ENCODE assay signal across 11 mouse cellular contexts in genomic region chr4:142196626-142197025, GRCm38 (mm10). TPM values are rescaled to one million over a fixed set of nuclear protein-coding genes. Genes with fewer than 3 reads are reported as not detected.
DNase-seq lines count a peak whose midpoint lies in the region; ATAC-seq and TF ChIP-seq lines count a peak whose summit lies in the region.
"Had no signal": no experiment of that assay in that cellular context is flagged by ENCODE, and none has a peak within 500 bp of the region (broad histone marks: within the 10 kb centered on the region; RNA-seq: fewer than 3 reads in every experiment).

No protein-coding gene starts in this region.

- 0 out of 2 replicates have a peak, but pooled peaks cover 7% of the 10 kb centered on the region for H3K4me1 ChIP-seq in heart, postnatal 0 days (ENCODE audit: control insufficient read depth, insufficient read depth)
- peaks cover 10% of the 10 kb centered on the region; the same call in 1 of the 2 replicates for H3K4me1 ChIP-seq in heart, embryonic 12.5 days (replicated peaks)
- H3K4me1 ChIP-seq: forebrain, embryonic 12.5 days; liver, embryonic 13.5 days had no signal

- 49% methylated on average over 6 of the region's 6 CpGs for WGBS in heart, postnatal 0 days
- WGBS in heart, embryonic 12.5 days: 69% methylated on average over 6 of the region's 6 CpGs

- no peak overlapping the region for H3K27ac ChIP-seq in heart, postnatal 0 days (ENCODE audit: low read depth)
- no peak overlapping the region for H3K27ac ChIP-seq in heart, embryonic 12.5 days (ENCODE audit: poor library complexity, severe bottlenecking)
- H3K27ac ChIP-seq: forebrain, embryonic 12.5 days; heart, embryonic 10.5 days; liver, embryonic 13.5 days had no signal

- no peaks in the 10 kb centered on the region for H3K36me3 ChIP-seq in heart, postnatal 0 days (replicated peaks; ENCODE audit: control insufficient read depth, insufficient read depth, low read length)
- H3K36me3 ChIP-seq in heart, embryonic 12.5 days: no peaks in the 10 kb centered on the region
- H3K36me3 ChIP-seq: forebrain, embryonic 12.5 days; liver, embryonic 13.5 days had no signal

- no peak for TF ChIP-seq EP300 in heart, postnatal 0 days (IDR thresholded peaks at IDR 0.05; ENCODE audit: low read depth)

- TF ChIP-seq CTCF in heart, postnatal 0 days (IDR thresholded peaks at IDR 0.05; ENCODE audit: low read depth): peak; percentile 24; the same call in 1 of the 2 replicates

- no peak for DNase-seq in heart, postnatal 0 days (ENCODE audit: low spot score)
- DNase-seq in retina, postnatal 1 day: peak; percentile 31
- no peak for DNase-seq in retina, embryonic 14.5 days (ENCODE audit: low spot score)
- DNase-seq in kidney, adult 9 months: peak; percentile 94
- DNase-seq in spleen, postnatal 14 days (ENCODE audit: low spot score in 2 of 2): no peak
- no peak for DNase-seq in gastrocnemius, postnatal 4 days (ENCODE audit: low spot score in 2 of 2)
- DNase-seq: liver, embryonic 13.5 days had no signal

- H3K9me3 ChIP-seq in heart, postnatal 0 days (replicated peaks; ENCODE audit: control insufficient read depth, low read length): no peaks in the 10 kb centered on the region
- H3K9me3 ChIP-seq in heart, embryonic 12.5 days (replicated peaks): no peaks in the 10 kb centered on the region
- H3K9me3 ChIP-seq: forebrain, embryonic 12.5 days; heart, embryonic 10.5 days; liver, embryonic 13.5 days had no signal

- no peak overlapping the region for H3K4me2 ChIP-seq in heart, postnatal 0 days (ENCODE audit: low read depth, low read length)
- H3K4me2 ChIP-seq in heart, embryonic 12.5 days: no peak overlapping the region
- H3K4me2 ChIP-seq: forebrain, embryonic 12.5 days; liver, embryonic 13.5 days had no signal

- H3K4me3 ChIP-seq in heart, postnatal 0 days (ENCODE audit: low read depth, low read length): no peak overlapping the region
- no peak overlapping the region for H3K4me3 ChIP-seq in heart, embryonic 12.5 days
- H3K4me3 ChIP-seq: forebrain, embryonic 12.5 days; heart, embryonic 10.5 days; liver, embryonic 13.5 days had no signal

- no peaks in the 10 kb centered on the region for H3K27me3 ChIP-seq in heart, postnatal 0 days (ENCODE audit: control insufficient read depth, insufficient read depth, low read length)
- no peaks in the 10 kb centered on the region for H3K27me3 ChIP-seq in heart, embryonic 12.5 days (replicated peaks)
- H3K27me3 ChIP-seq: forebrain, embryonic 12.5 days; liver, embryonic 13.5 days had no signal

- no peak for ATAC-seq in heart, postnatal 0 days (ENCODE audit: insufficient read depth, low read depth)
- no peak for ATAC-seq in heart, embryonic 12.5 days (ENCODE audit: insufficient number of reproducible peaks, low FRiP score)
- no peak for ATAC-seq in erythroblast, adult 5-6 weeks (replicated peaks; ENCODE audit: low FRiP score, poor library complexity, severe bottlenecking)

- H3K9ac ChIP-seq in heart, postnatal 0 days (replicated peaks; ENCODE audit: low read depth, low read length): no peak overlapping the region
- H3K9ac ChIP-seq in heart, embryonic 12.5 days: no peak overlapping the region
- H3K9ac ChIP-seq: forebrain, embryonic 12.5 days; liver, embryonic 13.5 days had no signal

RNA-seq across cellular contexts. Expression of gene Kazn, which starts 42.6 kb away (rescaled TPM):
- total RNA-seq in heart, postnatal 0 days (2014; rRNA removed; ENCODE audit: low replicate concordance): 7.1 and 19.9 TPM in 2 replicates
- polyA plus RNA-seq in heart, postnatal 0 days (2015; fragmentation: Nextera tagmentation; extraction: Ambion mirVana): 1.8 and 2.5 TPM in 2 replicates
- polyA plus RNA-seq in heart, embryonic 12.5 days (2016; fragmentation: Nextera tagmentation; extraction: Ambion mirVana): 8.6 and 9.2 TPM in 2 replicates
- total RNA-seq in erythroblast, adult 5-6 weeks (2015; ENCODE audit: low replicate concordance): not detected in 2 replicates
- not detected in 2 replicates for total RNA-seq in erythroblast, adult 5-6 weeks (2017; ENCODE audit: low replicate concordance)
- total RNA-seq in gastrocnemius, postnatal 4 days (2021): 10 to 100 TPM; 10.1 to 10.5 TPM

Comparison
In these comparisons a context has a peak if more than half of its experiments do, and no peak if none do; other contexts are left out.
1. DNase-seq: peak in retina, postnatal 1 day (single experiment) and kidney, adult 9 months (single experiment); none in heart, postnatal 0 days (single experiment), retina, embryonic 14.5 days (single experiment), spleen, postnatal 14 days (0 of 2) and gastrocnemius, postnatal 4 days (0 of 2).